Mouse (Mus musculus): Measurements from ENCODE around the gene Nelfb. TPM values are rescaled to one million over a fixed set of nuclear protein-coding genes. Genes with fewer than 3 reads are reported as not detected.
A peak's percentile ranks its signal among the peaks of the same experiment; 100 is the strongest.
"Not testable (repeated sequence)": the region's sequence is repeated elsewhere in the genome, so short reads cannot be mapped to it uniquely, and the experiment has no call there.

The Nelfb gene
- polyA plus RNA-seq (2014; fragmentation: Nextera tagmentation; extraction: Ambion mirVana), result 72.7 and 101 TPM in 2 replicates

DNA sequence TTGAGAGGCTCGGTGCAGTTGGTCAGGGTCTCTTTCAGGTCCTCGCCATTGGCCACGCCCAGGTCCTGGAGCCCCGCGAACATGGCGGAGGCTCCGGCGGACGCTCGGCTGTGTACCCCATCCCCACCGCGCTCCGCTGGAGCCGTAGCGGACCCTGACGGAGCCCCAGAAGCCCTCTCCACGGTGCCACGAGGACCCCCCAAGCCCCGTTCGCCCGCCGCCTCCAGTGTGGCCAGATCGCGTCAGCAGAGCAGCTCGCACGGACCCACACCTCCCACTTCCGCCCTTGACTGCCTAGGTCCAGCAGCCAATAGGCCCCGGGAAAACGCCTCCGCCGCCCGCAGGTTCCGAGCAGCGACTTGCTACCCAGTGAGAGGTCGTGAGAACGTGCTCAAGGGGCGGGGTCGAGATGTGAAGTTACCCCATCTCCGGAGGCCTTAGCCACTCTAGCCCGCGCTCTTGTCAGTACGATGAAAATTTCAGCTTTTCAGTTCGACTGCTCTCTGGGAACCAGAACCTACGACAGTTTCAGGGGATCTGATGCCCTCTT is at the start of gene Nelfb:
Gene Nelfb (minus strand): TSS at position 369 of the 550 bp plus-strand sequence.
- Histone ChIP-seq H3K27ac (ENCODE audit: low read depth, low read length) (peak within 1 kb of the TSS; percentile 87), H3K9me3 (ENCODE audit: control insufficient read depth, low read length) (no peaks in the 10 kb centered on the region), H3K4me1 (ENCODE audit: control insufficient read depth, insufficient read depth, low read length) (peaks cover 15% of the 10 kb centered on the region), H3K4me2 (replicated peaks; ENCODE audit: low read depth, low read length) (peak within 1 kb of the TSS; percentile 90), H3K9ac (ENCODE audit: low read depth, low read length) (peak within 1 kb of the TSS; percentile 92), H3K27me3 (ENCODE audit: control insufficient read depth, insufficient read depth, low read length) (no peaks in the 10 kb centered on the region), H3K36me3 (ENCODE audit: control insufficient read depth, insufficient read depth, low read length) (peaks cover 23% of the 10 kb centered on the region), H3K4me3 (ENCODE audit: low read length) (peak within 1 kb of the TSS; percentile 92)
- peak; percentile 96 for ATAC-seq (ENCODE audit: low FRiP score, low TSS enrichment)
- WGBS, result under 1% methylated on average over 44 of the region's 44 CpGs

- WGBS, result 64% methylated on average over 2 of the region's 2 CpGs
- H3K27ac ChIP-seq (ENCODE audit: low read depth, low read length), result no peak overlapping the region
Observed at GRCm38 (mm10) chr2:25258887-25259286, 47.6 kb upstream of the Nelfb start.

GRCm38 (mm10) chr2:25257250-25257649 is 46.0 kb upstream of the Nelfb start:
- H3K9ac ChIP-seq (ENCODE audit: low read depth, low read length); H3K27ac ChIP-seq (ENCODE audit: low read depth, low read length); H3K4me3 ChIP-seq (ENCODE audit: low read length); H3K36me3 ChIP-seq (ENCODE audit: control insufficient read depth, insufficient read depth, low read length); H3K9me3 ChIP-seq (ENCODE audit: control insufficient read depth, low read length); ATAC-seq (ENCODE audit: low FRiP score, low TSS enrichment); H3K4me2 ChIP-seq (replicated peaks; ENCODE audit: low read depth, low read length); H3K27me3 ChIP-seq (ENCODE audit: control insufficient read depth, insufficient read depth, low read length): not testable (repeated sequence)
- 87% methylated on average over 5 of the region's 5 CpGs for WGBS
- peaks cover 12% of the 10 kb centered on the region for H3K4me1 ChIP-seq (ENCODE audit: control insufficient read depth, insufficient read depth, low read length)

More at GRCm38 (mm10) chr2:25258887-25259286, 47.6 kb upstream of the Nelfb start:
- H3K9me3 ChIP-seq (ENCODE audit: control insufficient read depth, low read length), result no peaks in the 10 kb centered on the region
- H3K4me1 ChIP-seq (ENCODE audit: control insufficient read depth, insufficient read depth, low read length), result peaks cover 18% of the 10 kb centered on the region
- no peak overlapping the region for H3K4me3 ChIP-seq (ENCODE audit: low read length)
- ATAC-seq (ENCODE audit: low FRiP score, low TSS enrichment), result no peak
- H3K27me3 ChIP-seq (ENCODE audit: control insufficient read depth, insufficient read depth, low read length), result peaks cover 10% of the 10 kb centered on the region
- H3K4me2 ChIP-seq (replicated peaks; ENCODE audit: low read depth, low read length), result no peak overlapping the region
- no peak overlapping the region for H3K9ac ChIP-seq (ENCODE audit: low read depth, low read length)
- H3K36me3 ChIP-seq (ENCODE audit: control insufficient read depth, insufficient read depth, low read length), result no peaks in the 10 kb centered on the region

DNA sequence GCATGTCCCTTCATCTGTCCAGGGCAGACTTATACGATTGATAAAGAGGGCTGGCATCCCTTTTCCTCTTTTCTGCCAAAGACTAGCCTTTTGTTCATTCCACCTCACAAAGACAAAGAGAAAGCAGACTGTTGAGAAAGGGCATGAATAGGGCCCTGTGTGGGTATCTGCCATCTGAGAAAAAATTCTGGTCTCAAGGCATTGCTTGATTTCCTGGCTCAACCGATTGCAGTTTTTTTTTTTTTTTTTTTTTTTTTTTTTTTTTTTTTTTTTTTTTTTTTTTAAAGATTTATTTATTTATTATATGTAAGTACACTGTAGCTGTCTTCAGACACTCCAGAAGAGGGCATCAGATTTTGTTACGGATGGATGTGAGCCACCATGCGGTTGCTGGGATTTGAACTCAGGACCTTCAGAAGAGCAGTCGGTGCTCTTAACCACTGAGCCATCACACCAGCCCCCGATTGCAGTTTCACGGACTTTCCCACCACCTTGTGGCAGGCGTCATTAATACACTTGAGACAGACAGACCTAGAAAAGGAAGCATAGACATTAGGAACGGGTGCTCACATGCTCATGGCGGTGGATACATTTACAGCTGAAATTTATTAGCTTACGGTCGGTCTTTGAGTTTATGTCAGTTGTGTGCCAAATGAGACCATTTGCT is 45.3 kb upstream of the Nelfb start:
- Histone ChIP-seq H3K9ac (ENCODE audit: low read depth, low read length) (peak overlapping the region; percentile 73; the same call in 1 of the 2 replicates), H3K4me2 (replicated peaks; ENCODE audit: low read depth, low read length) (peak overlapping the region; percentile 95), H3K4me3 (ENCODE audit: low read length) (peak overlapping the region; percentile 87), H3K4me1 (ENCODE audit: control insufficient read depth, insufficient read depth, low read length) (peaks cover 12% of the 10 kb centered on the region)
- 61% methylated on average over 10 of the region's 12 CpGs for WGBS
- not testable (repeated sequence) for H3K36me3 ChIP-seq (ENCODE audit: control insufficient read depth, insufficient read depth, low read length); H3K27ac ChIP-seq (ENCODE audit: low read depth, low read length); ATAC-seq (ENCODE audit: low FRiP score, low TSS enrichment); H3K27me3 ChIP-seq (ENCODE audit: control insufficient read depth, insufficient read depth, low read length); H3K9me3 ChIP-seq (ENCODE audit: control insufficient read depth, low read length)

DNA sequence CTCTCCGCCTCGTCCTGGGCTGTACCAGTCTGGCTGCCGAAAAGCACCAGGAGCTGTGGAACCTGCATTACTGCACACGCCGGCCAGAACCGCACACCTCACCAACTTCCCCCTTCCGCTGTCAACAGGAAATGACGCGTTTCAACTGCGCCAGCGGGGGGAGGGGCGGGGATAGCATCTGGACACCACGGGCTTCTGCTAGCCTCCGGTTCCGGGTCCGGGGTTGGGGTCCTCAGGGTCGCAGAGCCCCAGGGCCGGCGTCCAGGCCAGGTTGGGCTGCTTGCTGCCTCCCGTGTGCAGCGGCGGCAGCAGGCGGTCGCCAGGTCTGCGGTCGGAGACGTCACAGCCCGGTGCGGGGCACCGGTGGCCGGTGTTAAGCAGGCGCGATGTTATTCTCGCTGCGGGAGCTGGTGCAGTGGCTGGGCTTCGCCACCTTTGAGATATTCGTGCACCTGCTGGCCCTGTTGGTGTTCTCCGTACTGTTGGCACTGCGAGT is 44.0 kb upstream of the Nelfb start, which contains the start of gene Tmem203:
Gene Tmem203 (plus strand): TSS at position 156 of the 496 bp plus-strand sequence.
- H3K4me1 ChIP-seq (ENCODE audit: control insufficient read depth, insufficient read depth, low read length), result peaks cover 12% of the 10 kb centered on the region
- peaks cover 19% of the 10 kb centered on the region for H3K36me3 ChIP-seq (ENCODE audit: control insufficient read depth, insufficient read depth, low read length)
- no peaks in the 10 kb centered on the region for H3K27me3 ChIP-seq (ENCODE audit: control insufficient read depth, insufficient read depth, low read length)
- peak within 1 kb of the TSS; percentile 73 for H3K9ac ChIP-seq (ENCODE audit: low read depth, low read length)
- peak within 1 kb of the TSS; percentile 95 for H3K4me2 ChIP-seq (replicated peaks; ENCODE audit: low read depth, low read length)
- ATAC-seq (ENCODE audit: low FRiP score, low TSS enrichment), result peak; percentile 92
- WGBS, result under 1% methylated on average over 39 of the region's 39 CpGs
- no peaks in the 10 kb centered on the region for H3K9me3 ChIP-seq (ENCODE audit: control insufficient read depth, low read length)
- H3K27ac ChIP-seq (ENCODE audit: low read depth, low read length), result peak within 1 kb of the TSS; percentile 63
- H3K4me3 ChIP-seq (ENCODE audit: low read length), result peak within 1 kb of the TSS; percentile 87

GRCm38 (mm10) chr2:25252331-25252730 is 41.0 kb upstream of the Nelfb start:
- H3K36me3 ChIP-seq (ENCODE audit: control insufficient read depth, insufficient read depth, low read length), result peaks cover 45% of the 10 kb centered on the region
- H3K27me3 ChIP-seq (ENCODE audit: control insufficient read depth, insufficient read depth, low read length), result no peaks in the 10 kb centered on the region
- peaks cover 12% of the 10 kb centered on the region for H3K4me1 ChIP-seq (ENCODE audit: control insufficient read depth, insufficient read depth, low read length)
- H3K9ac ChIP-seq (ENCODE audit: low read depth, low read length), result no peak overlapping the region
- H3K4me2 ChIP-seq (replicated peaks; ENCODE audit: low read depth, low read length), result no peak overlapping the region
- WGBS, result 97% methylated on average over 1 of the region's 1 CpGs
- no peaks in the 10 kb centered on the region for H3K9me3 ChIP-seq (ENCODE audit: control insufficient read depth, low read length)
- H3K4me3 ChIP-seq (ENCODE audit: low read length), result no peak overlapping the region
- ATAC-seq (ENCODE audit: low FRiP score, low TSS enrichment), result no peak
- no peak overlapping the region for H3K27ac ChIP-seq (ENCODE audit: low read depth, low read length)

- ATAC-seq (ENCODE audit: low FRiP score, low TSS enrichment), result no peak
- 88% methylated on average over 10 of the region's 10 CpGs for WGBS
- no peak within 1 kb of the TSS for H3K4me2 ChIP-seq (replicated peaks; ENCODE audit: low read depth, low read length)
- H3K27me3 ChIP-seq (ENCODE audit: control insufficient read depth, insufficient read depth, low read length), result peaks cover 10% of the 10 kb centered on the region; the same call in 1 of the 2 replicates
- no peak within 1 kb of the TSS for H3K4me3 ChIP-seq (ENCODE audit: low read length)
- H3K27ac ChIP-seq (ENCODE audit: low read depth, low read length), result no peak within 1 kb of the TSS
- H3K9ac ChIP-seq (ENCODE audit: low read depth, low read length), result no peak within 1 kb of the TSS
- peaks cover 50% of the 10 kb centered on the region for H3K36me3 ChIP-seq (ENCODE audit: control insufficient read depth, insufficient read depth, low read length)
- no peaks in the 10 kb centered on the region for H3K9me3 ChIP-seq (ENCODE audit: control insufficient read depth, low read length)
- H3K4me1 ChIP-seq (ENCODE audit: control insufficient read depth, insufficient read depth, low read length), result peaks cover 7% of the 10 kb centered on the region; the same call in 1 of the 2 replicates
Observed at GRCm38 (mm10) chr2:25246183-25247072, 35.1 kb upstream of the Nelfb start, which contains the start of gene AL732309.1. TSS of gene AL732309.1 (minus strand) at chr2:25246863.

DNA sequence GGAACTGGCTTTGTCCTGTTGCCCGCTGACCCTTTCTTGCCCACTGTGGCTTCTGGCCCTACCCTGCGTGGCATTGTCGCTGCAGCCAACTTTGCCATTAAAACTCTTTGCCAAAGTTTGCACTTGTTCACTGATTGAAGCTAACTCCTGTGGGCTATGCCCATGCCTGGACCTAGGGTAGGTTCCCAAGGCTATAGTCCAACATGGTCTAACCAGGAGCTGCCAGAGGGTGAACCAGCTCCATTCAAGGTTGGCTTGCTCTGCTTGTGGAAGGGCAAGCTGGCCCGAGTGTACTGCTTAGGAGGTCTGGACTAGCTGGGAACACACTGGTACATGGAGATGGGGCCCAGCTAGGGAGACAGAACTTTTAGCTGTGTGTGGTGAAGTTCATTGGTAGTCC is 32.9 kb upstream of the Nelfb start:
- H3K36me3 ChIP-seq (ENCODE audit: control insufficient read depth, insufficient read depth, low read length), result peaks cover 30% of the 10 kb centered on the region
- H3K27ac ChIP-seq (ENCODE audit: low read depth, low read length), result no peak overlapping the region
- no peak overlapping the region for H3K9ac ChIP-seq (ENCODE audit: low read depth, low read length)
- H3K27me3 ChIP-seq (ENCODE audit: control insufficient read depth, insufficient read depth, low read length), result peaks cover 10% of the 10 kb centered on the region; the same call in 1 of the 2 replicates
- ATAC-seq (ENCODE audit: low FRiP score, low TSS enrichment), result no peak
- H3K4me2 ChIP-seq (replicated peaks; ENCODE audit: low read depth, low read length), result no peak overlapping the region
- H3K4me1 ChIP-seq (ENCODE audit: control insufficient read depth, insufficient read depth, low read length), result peaks cover 12% of the 10 kb centered on the region; the same call in 1 of the 2 replicates
- WGBS, result 91% methylated on average over 4 of the region's 4 CpGs
- no peak overlapping the region for H3K4me3 ChIP-seq (ENCODE audit: low read length)
- no peaks in the 10 kb centered on the region for H3K9me3 ChIP-seq (ENCODE audit: control insufficient read depth, low read length)
